Mouse (Mus musculus): ENCODE measurements at regions not wholly inside any gene's neighbourhood (a gene's known extent, or its start where the extent isn't known, plus 50 kb on each side); places are given as distances from the start of the nearest gene placed in this dataset.

- DNase-seq (ENCODE audit: low spot score): peak; percentile 0
These were observed 567.7 kb downstream of the Actrt1 start for GRCm38 (mm10) chrX:46896538-46896937.
